Comparison of ENCODE assay signal across 31 mouse cellular contexts in genomic region chr2:71187950-71188349, GRCm38 (mm10). TPM values are rescaled to one million over a fixed set of nuclear protein-coding genes. Genes with fewer than 3 reads are reported as not detected.
DNase-seq lines count a peak whose midpoint lies in the region; ATAC-seq lines count a peak whose summit lies in the region.
"Had no signal": no experiment of that assay in that cellular context is flagged by ENCODE, and none has a peak within 500 bp of the region (broad histone marks: within the 10 kb centered on the region; RNA-seq: fewer than 3 reads in every experiment).

No protein-coding gene starts in this region.

- no peaks in the 10 kb centered on the region for H3K9me3 ChIP-seq in liver, embryonic 13.5 days (replicated peaks)
- no peaks in the 10 kb centered on the region for H3K9me3 ChIP-seq in forebrain, embryonic 15.5 days
- H3K9me3 ChIP-seq: embryonic facial prominence, embryonic 13.5 days; forebrain, embryonic 12.5 days; heart, embryonic 12.5 days; hindbrain, embryonic 10.5 days; midbrain, embryonic 13.5 days; stomach, embryonic 15.5 days had no signal

- H3K36me3 ChIP-seq in liver, embryonic 13.5 days: no peaks in the 10 kb centered on the region
- no peaks in the 10 kb centered on the region for H3K36me3 ChIP-seq in forebrain, embryonic 15.5 days
- H3K36me3 ChIP-seq: embryonic facial prominence, embryonic 13.5 days; forebrain, embryonic 12.5 days; heart, embryonic 12.5 days; hindbrain, embryonic 10.5 days; midbrain, embryonic 13.5 days; stomach, embryonic 15.5 days had no signal

- H3K4me2 ChIP-seq in liver, embryonic 13.5 days: 0 out of 2 replicates have a peak overlapping the region, but pooled peaks have one; percentile 6
- H3K4me2 ChIP-seq in forebrain, embryonic 15.5 days (replicated peaks): no peak overlapping the region
- H3K4me2 ChIP-seq: embryonic facial prominence, embryonic 13.5 days; forebrain, embryonic 12.5 days; heart, embryonic 12.5 days; lung, embryonic 14.5 days; midbrain, embryonic 13.5 days; stomach, embryonic 15.5 days had no signal

- H3K27me3 ChIP-seq in liver, embryonic 13.5 days: peaks cover 26% of the 10 kb centered on the region
- no peaks in the 10 kb centered on the region for H3K27me3 ChIP-seq in forebrain, embryonic 15.5 days
- H3K27me3 ChIP-seq: forebrain, embryonic 12.5 days; heart, embryonic 12.5 days; midbrain, embryonic 13.5 days; stomach, embryonic 15.5 days had no signal

- ATAC-seq in liver, embryonic 13.5 days (ENCODE audit: low read depth): peak; percentile 89
- ATAC-seq in megakaryocyte progenitor cell, adult 5-6 weeks (replicated peaks; ENCODE audit: poor library complexity): peak; percentile 94
- ATAC-seq in forebrain, embryonic 15.5 days (replicated peaks): no peak
- ATAC-seq: activated CD4-positive, CD25-positive, alpha-beta regulatory T cell, adult 4 months; hindbrain, embryonic 16.5 days; midbrain, embryonic 13.5 days had no signal

- H3K27ac ChIP-seq in liver, embryonic 13.5 days: peak overlapping the region; percentile 34; the same call in 1 of the 2 replicates
- no peak overlapping the region for H3K27ac ChIP-seq in forebrain, embryonic 15.5 days (replicated peaks)
- H3K27ac ChIP-seq: embryonic facial prominence, embryonic 13.5 days; forebrain, embryonic 12.5 days; hindbrain, embryonic 10.5 days; midbrain, embryonic 13.5 days; stomach, embryonic 15.5 days had no signal

- H3K4me3 ChIP-seq in liver, embryonic 13.5 days (replicated peaks): no peak overlapping the region
- H3K4me3 ChIP-seq in forebrain, embryonic 15.5 days: no peak overlapping the region
- H3K4me3 ChIP-seq: embryonic facial prominence, embryonic 13.5 days; erythroblast, embryonic 14.5 days; forebrain, embryonic 12.5 days; heart, embryonic 12.5 days; hindbrain, embryonic 10.5 days; midbrain, embryonic 13.5 days; stomach, embryonic 15.5 days had no signal

- no peak overlapping the region for H3K9ac ChIP-seq in liver, embryonic 13.5 days
- no peak overlapping the region for H3K9ac ChIP-seq in forebrain, embryonic 15.5 days (replicated peaks)
- H3K9ac ChIP-seq: embryonic facial prominence, embryonic 13.5 days; forebrain, embryonic 12.5 days; heart, embryonic 12.5 days; lung, embryonic 14.5 days; midbrain, embryonic 13.5 days; stomach, embryonic 15.5 days had no signal

- 32% methylated on average over 3 of the region's 3 CpGs for WGBS in liver, embryonic 13.5 days (ENCODE audit: insufficient replicate concordance)
- 73% methylated on average over 3 of the region's 3 CpGs for WGBS in forebrain, embryonic 15.5 days

- DNase-seq in c-Kit-negative CD71-positive TER-119-positive erythroid progenitor cells, embryonic 14.5 days (ENCODE audit: low read depth, low spot score): peak; percentile 24
- DNase-seq in c-Kit-positive CD71-positive TER-119-positive erythroid progenitor cells, embryonic 14.5 days (ENCODE audit: low spot score): peak; percentile 56
- DNase-seq in liver, embryonic 13.5 days: peak; percentile 58
- no peak for DNase-seq in right cerebral cortex, postnatal 14 days
- no peak for DNase-seq in ovary, adult 18-20 months (ENCODE audit: low spot score)
- DNase-seq: adrenal gland, adult 2 months; adrenal gland, postnatal 36 days; B cell, adult 2 months; cerebellum, adult 11 months; cerebellum, adult 9-10 months; gastrocnemius, postnatal 25 days; heart, adult 18-20 months; kidney, adult 2 months; kidney, postnatal 10 days; layer of hippocampus, postnatal 36 days; left cerebral cortex, postnatal 4 days; lung, embryonic 14.5 days; lung, postnatal 14 days; retina, postnatal 1 day; right cerebral cortex, postnatal 25 days had no signal

- H3K4me1 ChIP-seq in liver, embryonic 13.5 days (replicated peaks): peaks cover 20% of the 10 kb centered on the region
- H3K4me1 ChIP-seq in forebrain, embryonic 15.5 days: peaks cover 24% of the 10 kb centered on the region
- H3K4me1 ChIP-seq: stomach, embryonic 15.5 days had no signal

RNA-seq across cellular contexts. Expression of gene Dync1i2, which starts 23.6 kb away (rescaled TPM):
- polyA plus RNA-seq in liver, embryonic 13.5 days (2015; fragmentation: Nextera tagmentation; extraction: Ambion mirVana): 30.9 and 42.0 TPM in 2 replicates
- 87.8 and 104 TPM in 2 replicates for total RNA-seq in megakaryocyte progenitor cell, adult 5-6 weeks (2015)
- total RNA-seq in megakaryocyte progenitor cell, adult 5-6 weeks (2017): 75.0 and 89.2 TPM in 2 replicates
- 175 and 190 TPM in 2 replicates for polyA plus RNA-seq in forebrain, embryonic 15.5 days (2015; fragmentation: Nextera tagmentation; extraction: Ambion mirVana)

Comparison
In these comparisons a context has a peak if more than half of its experiments do, and no peak if none do; other contexts are left out.
1. DNase-seq: peak in c-Kit-negative CD71-positive TER-119-positive erythroid progenitor cells, embryonic 14.5 days (single experiment), c-Kit-positive CD71-positive TER-119-positive erythroid progenitor cells, embryonic 14.5 days (single experiment) and liver, embryonic 13.5 days (single experiment); none in right cerebral cortex, postnatal 14 days (single experiment) and ovary, adult 18-20 months (single experiment).